ENCODE assay signal across 10 mouse cellular contexts in genomic region chr3:14948067-14948800, GRCm38 (mm10).
DNase-seq lines count a peak whose midpoint lies in the region; ATAC-seq lines count a peak whose summit lies in the region.
"Had no signal": no experiment of that assay in that cellular context is flagged by ENCODE, and none has a peak within 500 bp of the region (broad histone marks: within the 10 kb centered on the region; RNA-seq: fewer than 3 reads in every experiment).

No protein-coding gene starts in this region.

- H3K27ac ChIP-seq in midbrain, embryonic 13.5 days: no peak overlapping the region
- no peak overlapping the region for H3K27ac ChIP-seq in midbrain, embryonic 11.5 days (ENCODE audit: low read depth, low read length)
- H3K27ac ChIP-seq: limb, embryonic 13.5 days had no signal

- DNase-seq in kidney, adult 18-20 months: peak; percentile 51
- no peak for DNase-seq in kidney, postnatal 4 days
- peak; percentile 68 for DNase-seq in cerebellum, adult 11-12 months
- DNase-seq in kidney, postnatal 36 days: peak; percentile 76 to 80
- DNase-seq in ovary, postnatal 14 days (ENCODE audit: low spot score): peak; percentile 19
- DNase-seq in embryo, embryonic 10 days (ENCODE audit: low spot score): no peak
- no peak for DNase-seq in midbrain, embryonic 11.5 days (ENCODE audit: low spot score, missing footprints)

- H3K4me2 ChIP-seq in midbrain, embryonic 13.5 days (replicated peaks): no peak overlapping the region
- no peak overlapping the region for H3K4me2 ChIP-seq in midbrain, embryonic 11.5 days
- H3K4me2 ChIP-seq: limb, embryonic 13.5 days had no signal

- 81% methylated on average over 6 of the region's 6 CpGs for WGBS in midbrain, embryonic 13.5 days
- WGBS in midbrain, embryonic 11.5 days: 83% methylated on average over 6 of the region's 6 CpGs

- no peaks in the 10 kb centered on the region for H3K36me3 ChIP-seq in midbrain, embryonic 13.5 days
- H3K36me3 ChIP-seq in midbrain, embryonic 11.5 days (ENCODE audit: control insufficient read depth, insufficient read depth, low read length): no peaks in the 10 kb centered on the region
- H3K36me3 ChIP-seq: limb, embryonic 13.5 days had no signal

- ATAC-seq in midbrain, embryonic 13.5 days: no peak
- no peak for ATAC-seq in midbrain, embryonic 11.5 days (ENCODE audit: low FRiP score)

- no peak overlapping the region for H3K4me3 ChIP-seq in midbrain, embryonic 13.5 days (replicated peaks)
- no peak overlapping the region for H3K4me3 ChIP-seq in midbrain, embryonic 11.5 days (ENCODE audit: low read depth, low read length)
- H3K4me3 ChIP-seq: erythroblast, embryonic 14.5 days; limb, embryonic 13.5 days had no signal

- H3K4me1 ChIP-seq in midbrain, embryonic 13.5 days (replicated peaks): no peaks in the 10 kb centered on the region
- H3K4me1 ChIP-seq in midbrain, embryonic 11.5 days (ENCODE audit: control insufficient read depth, insufficient read depth, low read length): no peaks in the 10 kb centered on the region
- H3K4me1 ChIP-seq: limb, embryonic 13.5 days had no signal

- H3K9me3 ChIP-seq in midbrain, embryonic 13.5 days: no peaks in the 10 kb centered on the region
- no peaks in the 10 kb centered on the region for H3K9me3 ChIP-seq in midbrain, embryonic 11.5 days (ENCODE audit: control insufficient read depth, low read length)
- H3K9me3 ChIP-seq: limb, embryonic 13.5 days had no signal

- no peaks in the 10 kb centered on the region for H3K27me3 ChIP-seq in midbrain, embryonic 13.5 days
- H3K27me3 ChIP-seq in midbrain, embryonic 11.5 days (ENCODE audit: control insufficient read depth, insufficient read depth, low read length): no peaks in the 10 kb centered on the region
- H3K27me3 ChIP-seq: limb, embryonic 13.5 days had no signal

- no peak overlapping the region for H3K9ac ChIP-seq in midbrain, embryonic 13.5 days (replicated peaks)
- H3K9ac ChIP-seq in midbrain, embryonic 11.5 days (ENCODE audit: low read length): no peak overlapping the region
- H3K9ac ChIP-seq: limb, embryonic 13.5 days had no signal

Comparison
In these comparisons a context has a peak if more than half of its experiments do, and no peak if none do; other contexts are left out.
1. DNase-seq: peak in kidney, adult 18-20 months (single experiment), cerebellum, adult 11-12 months (single experiment), kidney, postnatal 36 days (2 of 2) and ovary, postnatal 14 days (single experiment); none in kidney, postnatal 4 days (0 of 2), embryo, embryonic 10 days (single experiment) and midbrain, embryonic 11.5 days (single experiment).